Mouse (Mus musculus) retina, postnatal 7 days (tissue): ENCODE results near the gene Syt13.
A peak's percentile ranks its signal among the peaks of the same experiment; 100 is the strongest.

Experiments
- DNase-seq: peaks from one replicate; pipeline ENCODE4 v3.0.0-alpha.2; 2012; ENCODE audit warnings: low read depth, low spot score

The Syt13 gene

GRCm38 (mm10) chr2:92914933-92915553, at the start of gene Syt13:
Syt13 (plus strand) TSS chr2:92915098.
- peak; percentile 41 for DNase-seq

GRCm38 (mm10) chr2:92866616-92867015, 48.3 kb upstream of the Syt13 start:
- DNase-seq = no peak

GRCm38 (mm10) chr2:92870139-92870836, 44.6 kb upstream of the Syt13 start:
- DNase-seq = no peak

- DNase-seq = no peak
Measured at GRCm38 (mm10) chr2:92871093-92871686, 43.7 kb upstream of the Syt13 start.

- DNase-seq = no peak
Measured at GRCm38 (mm10) chr2:92872652-92873051, 42.2 kb upstream of the Syt13 start.

- no peak for DNase-seq
Measured at GRCm38 (mm10) chr2:92874592-92874991, 40.3 kb upstream of the Syt13 start.

- no peak for DNase-seq
Measured at GRCm38 (mm10) chr2:92877488-92877887, 37.4 kb upstream of the Syt13 start.

- peak; percentile 35 for DNase-seq
Measured at GRCm38 (mm10) chr2:92883039-92883911, 31.6 kb upstream of the Syt13 start.

- no peak for DNase-seq
Measured at GRCm38 (mm10) chr2:92883912-92884243, 31.0 kb upstream of the Syt13 start.

GRCm38 (mm10) chr2:92884976-92885375, 29.9 kb upstream of the Syt13 start:
- DNase-seq = no peak

- DNase-seq = no peak
Measured at GRCm38 (mm10) chr2:92886862-92887261, 28.0 kb upstream of the Syt13 start.

- no peak for DNase-seq
Measured at GRCm38 (mm10) chr2:92892524-92892923, 22.4 kb upstream of the Syt13 start.

- DNase-seq = no peak
Measured at GRCm38 (mm10) chr2:92903650-92904049, 11.2 kb upstream of the Syt13 start.

GRCm38 (mm10) chr2:92904307-92904859, 10.5 kb upstream of the Syt13 start:
- DNase-seq = peak; percentile 49

GRCm38 (mm10) chr2:92910371-92910770, 4.5 kb upstream of the Syt13 start:
- DNase-seq = no peak

- no peak for DNase-seq
Measured at GRCm38 (mm10) chr2:92912312-92912711, 2.6 kb upstream of the Syt13 start.

- no peak for DNase-seq
Measured at GRCm38 (mm10) chr2:92913295-92913694, 1.6 kb upstream of the Syt13 start.

GRCm38 (mm10) chr2:92915659-92916631, 1.0 kb downstream of the Syt13 start:
- DNase-seq = no peak

- no peak for DNase-seq
Measured at GRCm38 (mm10) chr2:92917405-92918142, 2.7 kb downstream of the Syt13 start.

- DNase-seq = peak; percentile 24
Measured at GRCm38 (mm10) chr2:92920709-92921108, 5.8 kb downstream of the Syt13 start.
